In the genomic region with DNA sequence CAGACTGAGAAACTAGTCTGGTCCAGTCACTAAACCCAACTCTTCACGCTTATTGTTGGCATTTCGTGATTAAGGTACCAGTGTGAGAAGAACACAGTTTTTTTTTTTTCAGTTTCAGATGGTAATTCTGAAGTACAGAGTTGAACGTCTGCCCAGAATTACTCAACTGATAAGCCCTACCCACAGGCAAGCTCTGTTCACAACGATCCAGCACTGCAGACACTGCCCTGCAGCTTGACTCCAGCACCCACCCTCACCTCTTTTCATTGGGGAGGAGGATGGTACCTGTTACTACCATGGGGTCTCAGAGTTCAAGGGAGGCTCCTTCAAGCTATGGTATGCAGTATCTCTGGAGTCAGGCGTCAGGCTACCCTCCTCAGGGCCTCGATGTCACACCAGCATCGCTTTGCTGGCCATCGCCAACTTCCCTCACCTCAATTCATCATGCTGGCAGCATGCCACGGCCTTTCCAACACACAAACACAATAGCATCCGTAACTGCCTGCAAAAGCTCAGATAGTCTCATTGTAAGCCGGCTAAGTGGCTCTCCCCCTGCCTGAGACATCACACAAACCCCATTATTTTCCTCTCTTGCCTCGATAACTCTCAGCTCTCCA, we compare ENCODE assay signal across 1 mouse cellular context.
TF ChIP-seq lines count a peak whose summit lies in the region.

No protein-coding gene starts in this region.

TF ChIP-seq in MEL, 35 proteins besides CTCF, POLR2A, EP300 and RAD21 (continued from another document):
- TF ChIP-seq MYC (IDR thresholded peaks at IDR 0.05; ENCODE audit: low read depth, low read length): no peak
- TF ChIP-seq SIN3A (IDR thresholded peaks at IDR 0.05; ENCODE audit: low read length): 0 out of 2 replicates have a peak, but pooled peaks have one; percentile 36
- TF ChIP-seq ETS1 (IDR thresholded peaks at IDR 0.05; ENCODE audit: low read depth, low read length): no peak
- TF ChIP-seq E2F4 (IDR thresholded peaks at IDR 0.05; ENCODE audit: borderline replicate concordance, low read depth, low read length): no peak
- TF ChIP-seq RCOR1 (IDR thresholded peaks at IDR 0.05; ENCODE audit: low read depth, low read length): no peak; the same call in 1 of the 2 replicates
- no peak for TF ChIP-seq MAFK (IDR thresholded peaks at IDR 0.05; ENCODE audit: borderline replicate concordance, low read depth, low read length)
- no peak for TF ChIP-seq ZMIZ1 (IDR thresholded peaks at IDR 0.05; ENCODE audit: low read depth, low read length)
- TF ChIP-seq JUND (IDR thresholded peaks at IDR 0.05; ENCODE audit: low read depth, low read length): no peak
- no peak for TF ChIP-seq SMC3 (IDR thresholded peaks at IDR 0.05; ENCODE audit: low read depth, low read length)
- 0 out of 2 replicates have a peak, but pooled peaks have one; percentile 12 for TF ChIP-seq TBP (IDR thresholded peaks at IDR 0.05; ENCODE audit: low read depth, low read length)
- peak; percentile 55 for TF ChIP-seq ZNF384 (IDR thresholded peaks at IDR 0.05; ENCODE audit: low read depth, low read length)
- no peak for TF ChIP-seq GABPA (IDR thresholded peaks at IDR 0.05; ENCODE audit: low read depth, low read length)
- no peak for TF ChIP-seq USF1 (IDR thresholded peaks at IDR 0.05; ENCODE audit: low read depth, low read length)
- no peak for TF ChIP-seq CHD2 (IDR thresholded peaks at IDR 0.05; ENCODE audit: low read length)
- no peak for TF ChIP-seq MAX (IDR thresholded peaks at IDR 0.05; ENCODE audit: low read length)
- TF ChIP-seq ELF1 (IDR thresholded peaks at IDR 0.05; ENCODE audit: low read depth, low read length): no peak
- TF ChIP-seq POLR2AphosphoS2 (IDR thresholded peaks at IDR 0.05; ENCODE audit: low read length): no peak
- TF ChIP-seq ZKSCAN1 (IDR thresholded peaks at IDR 0.05; ENCODE audit: low read depth, low read length): no peak
